Mouse (Mus musculus): ENCODE data around the gene Artn.

DNA sequence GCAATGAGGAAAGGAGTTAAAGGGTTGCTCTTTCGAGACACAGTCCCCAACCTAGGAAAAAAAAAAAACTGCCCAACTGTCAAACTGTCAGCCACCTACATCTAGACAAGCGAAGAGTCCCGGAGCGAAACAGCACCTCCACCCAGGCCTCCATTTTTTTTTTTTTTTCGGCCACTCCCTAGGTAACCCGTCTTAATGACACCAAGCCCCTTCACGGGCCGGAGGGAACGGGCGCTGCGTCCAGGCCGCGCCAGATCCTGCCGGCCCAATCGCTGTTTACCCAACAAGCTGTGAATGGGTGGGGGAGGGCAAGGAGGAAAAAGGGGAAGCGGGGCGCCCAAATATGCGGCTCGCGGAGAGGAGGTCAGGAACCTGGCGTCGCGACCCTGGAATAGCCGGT, 42.9 kb downstream of the Artn start:
- TF ChIP-seq CTCF (IDR thresholded peaks at IDR 0.05; ENCODE audit: insufficient read depth, low read length), result no peak
- TF ChIP-seq POLR2A (IDR thresholded peaks at IDR 0.05; ENCODE audit: borderline replicate concordance, extremely low read depth, low read depth, low read length), result no peak
